Mouse (Mus musculus) olfactory bulb, adult 2 months (tissue): Measurements from ENCODE around the gene Atg2a.

Experiments used
- CTCF ChIP-seq: fragments of 200-500 bp; IDR thresholded peaks from 2 replicates; pipeline ENCODE4 v1.5.1; 2012; ENCODE audit warnings: low read depth, mild to moderate bottlenecking, low read length, moderate library complexity; ENCODE audit not compliant: insufficient read depth
- POLR2A ChIP-seq: fragments of 200-500 bp; IDR thresholded peaks from 2 replicates; pipeline ENCODE4 v1.6.1; 2012; ENCODE audit warnings: mild to moderate bottlenecking, low read depth, low read length, moderate library complexity; ENCODE audit not compliant: insufficient read depth

DNA sequence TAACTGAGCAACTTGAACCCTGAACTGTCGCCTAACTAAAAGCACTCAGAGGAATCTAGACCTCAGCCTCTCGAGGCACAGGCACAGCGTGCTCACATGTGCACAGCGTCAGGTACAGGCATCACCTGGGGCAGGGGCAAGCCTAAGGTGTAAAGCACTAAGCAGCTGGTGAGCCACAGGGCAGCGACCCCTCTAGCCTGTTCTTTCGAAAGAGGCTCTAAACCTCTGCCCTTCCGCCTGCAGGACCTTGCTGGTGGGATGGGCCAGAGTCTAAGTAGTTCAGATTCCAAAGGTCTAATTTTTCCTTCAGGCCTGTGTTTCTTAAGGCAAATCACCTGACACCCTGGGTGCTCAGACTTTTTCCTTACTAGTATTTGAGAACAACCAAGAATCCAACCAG lies 30.6 kb downstream of the Atg2a start:
- TF ChIP-seq CTCF (no peak), POLR2A (no peak)
